Comparison of ENCODE assay signal across 8 mouse cellular contexts in genomic region chr7:29212199-29212765, GRCm38 (mm10). TPM values are rescaled to one million over a fixed set of nuclear protein-coding genes. Genes with fewer than 3 reads are reported as not detected.
A peak's percentile ranks its signal among the peaks of the same experiment; 100 is the strongest.
DNase-seq lines count a peak whose midpoint lies in the region; ATAC-seq lines count a peak whose summit lies in the region.

No protein-coding gene starts in this region.

- peak overlapping the region; percentile 60; the same call in 1 of the 2 replicates for H3K9ac ChIP-seq in kidney, embryonic 16.5 days (replicated peaks; ENCODE audit: low read length)

- no peak overlapping the region for H3K27ac ChIP-seq in heart, embryonic 10.5 days
- H3K27ac ChIP-seq in embryonic facial prominence, embryonic 10.5 days (replicated peaks), result peak overlapping the region; percentile 48; the same call in 1 of the 2 replicates
- peak overlapping the region; percentile 90; the same call in 1 of the 2 replicates for H3K27ac ChIP-seq in kidney, embryonic 16.5 days (ENCODE audit: low read length)

- H3K9me3 ChIP-seq in heart, embryonic 10.5 days, result peaks cover 10% of the 10 kb centered on the region; the same call in 1 of the 2 replicates
- peaks cover under 1% of the 10 kb centered on the region; the same call in 1 of the 2 replicates for H3K9me3 ChIP-seq in embryonic facial prominence, embryonic 10.5 days
- H3K9me3 ChIP-seq in kidney, embryonic 16.5 days (ENCODE audit: low read length), result peaks cover 19% of the 10 kb centered on the region

- H3K27me3 ChIP-seq in heart, embryonic 10.5 days (ENCODE audit: insufficient read depth, poor library complexity, severe bottlenecking), result peaks cover 21% of the 10 kb centered on the region
- peaks cover 26% of the 10 kb centered on the region for H3K27me3 ChIP-seq in embryonic facial prominence, embryonic 10.5 days (replicated peaks; ENCODE audit: low read depth, poor library complexity, severe bottlenecking)
- no peaks in the 10 kb centered on the region for H3K27me3 ChIP-seq in kidney, embryonic 16.5 days (ENCODE audit: insufficient read depth, low read length)

- H3K4me1 ChIP-seq in heart, embryonic 10.5 days, result peaks cover 14% of the 10 kb centered on the region
- H3K4me1 ChIP-seq in embryonic facial prominence, embryonic 10.5 days, result peaks cover 25% of the 10 kb centered on the region
- H3K4me1 ChIP-seq in kidney, embryonic 16.5 days (ENCODE audit: insufficient read depth, low read length), result peaks cover 14% of the 10 kb centered on the region; the same call in 1 of the 2 replicates

- H3K4me2 ChIP-seq in kidney, embryonic 16.5 days (replicated peaks; ENCODE audit: low read depth, low read length), result peak overlapping the region; percentile 62

- H3K36me3 ChIP-seq in heart, embryonic 10.5 days, result peaks cover 4% of the 10 kb centered on the region; the same call in 1 of the 2 replicates
- no peaks in the 10 kb centered on the region for H3K36me3 ChIP-seq in embryonic facial prominence, embryonic 10.5 days (replicated peaks)
- no peaks in the 10 kb centered on the region for H3K36me3 ChIP-seq in kidney, embryonic 16.5 days (ENCODE audit: insufficient read depth, low read length)

- intact Hi-C loops in left cerebral cortex, postnatal 4 days (cut with DNase I), result no loop called here

- no peak for ATAC-seq in kidney, embryonic 16.5 days (ENCODE audit: low FRiP score, low TSS enrichment)
- ATAC-seq in megakaryocyte, adult 5-6 weeks (ENCODE audit: poor library complexity, severe bottlenecking), result peak; percentile 49

- no peak for DNase-seq in heart, embryonic 10.5 days (ENCODE audit: low spot score)
- no peak for DNase-seq in heart, adult 9 months (ENCODE audit: low spot score in 2 of 2)
- peak; percentile 43 for DNase-seq in embryonic facial prominence, embryonic 10.5 days (ENCODE audit: low spot score)
- no peak for DNase-seq in left cerebral cortex, adult 11 months (ENCODE audit: low spot score)
- DNase-seq in left cerebral cortex, postnatal 4 days, result no peak
- DNase-seq in adrenal gland, adult 8-10 months, result no peak

- WGBS in heart, embryonic 10.5 days, result 13% methylated on average over 26 of the region's 26 CpGs
- 13% methylated on average over 26 of the region's 26 CpGs for WGBS in embryonic facial prominence, embryonic 10.5 days
- WGBS in kidney, embryonic 16.5 days, result 18% methylated on average over 26 of the region's 26 CpGs

- peak overlapping the region; percentile 60 for H3K4me3 ChIP-seq in heart, embryonic 10.5 days
- H3K4me3 ChIP-seq in embryonic facial prominence, embryonic 10.5 days, result peak overlapping the region; percentile 54
- H3K4me3 ChIP-seq in kidney, embryonic 16.5 days (ENCODE audit: low read length), result peak overlapping the region; percentile 51

RNA-seq across cellular contexts. Expression of gene Catsperg1, which starts 1.6 kb away (rescaled TPM):
- polyA plus RNA-seq in heart, embryonic 10.5 days (2016; fragmentation: Nextera tagmentation; extraction: Ambion mirVana), result 0.14 and 0.59 TPM in 2 replicates
- 0.10 and 0.24 TPM in 2 replicates for polyA plus RNA-seq in embryonic facial prominence, embryonic 10.5 days (2016; fragmentation: Nextera tagmentation; extraction: Ambion mirVana)
- polyA plus RNA-seq in kidney, embryonic 16.5 days (2015; fragmentation: Nextera tagmentation; extraction: Ambion mirVana), result 0.63 and 1.2 TPM in 2 replicates
- total RNA-seq in megakaryocyte, adult 5-6 weeks (2015), result 1.4 and 3.8 TPM in 2 replicates
- 1.2 and 7.5 TPM in 2 replicates for total RNA-seq in megakaryocyte, adult 5-6 weeks (2017)
- 1 to 10 TPM; 6.0 to 6.2 TPM for total RNA-seq in left cerebral cortex, postnatal 4 days (2021)
- 1 to 10 TPM in 1 of 4 experiments, under 1 TPM in 3; 0.73 to 1.6 (median 0.82) TPM for total RNA-seq in adrenal gland, adult 8-10 months (2022)

RNA-seq across cellular contexts. Expression of gene Kcnk6, which starts 20.0 kb away (rescaled TPM):
- polyA plus RNA-seq in heart, embryonic 10.5 days (2016; fragmentation: Nextera tagmentation; extraction: Ambion mirVana), result 1.7 and 2.4 TPM in 2 replicates
- polyA plus RNA-seq in embryonic facial prominence, embryonic 10.5 days (2016; fragmentation: Nextera tagmentation; extraction: Ambion mirVana), result 0.74 and 1.1 TPM in 2 replicates
- polyA plus RNA-seq in kidney, embryonic 16.5 days (2015; fragmentation: Nextera tagmentation; extraction: Ambion mirVana), result 1.5 and 1.7 TPM in 2 replicates
- 9.2 and 10.1 TPM in 2 replicates for total RNA-seq in megakaryocyte, adult 5-6 weeks (2015)
- 14.5 and 14.6 TPM in 2 replicates for total RNA-seq in megakaryocyte, adult 5-6 weeks (2017)
- 1 to 10 TPM; 1.1 TPM for total RNA-seq in left cerebral cortex, postnatal 4 days (2021)
- 1 to 10 TPM; 1.2 to 2.6 (median 1.8) TPM for total RNA-seq in adrenal gland, adult 8-10 months (2022)

RNA-seq across cellular contexts. Expression of gene Yif1b, which starts 25.8 kb away (rescaled TPM):
- 126 and 131 TPM in 2 replicates for polyA plus RNA-seq in heart, embryonic 10.5 days (2016; fragmentation: Nextera tagmentation; extraction: Ambion mirVana)
- polyA plus RNA-seq in embryonic facial prominence, embryonic 10.5 days (2016; fragmentation: Nextera tagmentation; extraction: Ambion mirVana), result 100 and 102 TPM in 2 replicates
- 134 and 143 TPM in 2 replicates for polyA plus RNA-seq in kidney, embryonic 16.5 days (2015; fragmentation: Nextera tagmentation; extraction: Ambion mirVana)
- total RNA-seq in megakaryocyte, adult 5-6 weeks (2015), result 36.2 and 38.0 TPM in 2 replicates
- 19.1 and 21.8 TPM in 2 replicates for total RNA-seq in megakaryocyte, adult 5-6 weeks (2017)
- total RNA-seq in left cerebral cortex, postnatal 4 days (2021), result 10 to 100 TPM; 35.9 to 38.1 TPM
- 10 to 100 TPM; 42.7 to 50.6 (median 44.6) TPM for total RNA-seq in adrenal gland, adult 8-10 months (2022)

RNA-seq across cellular contexts. Expression of gene Psmd8, which starts 31.8 kb away (rescaled TPM):
- polyA plus RNA-seq in heart, embryonic 10.5 days (2016; fragmentation: Nextera tagmentation; extraction: Ambion mirVana), result 244 and 267 TPM in 2 replicates
- polyA plus RNA-seq in embryonic facial prominence, embryonic 10.5 days (2016; fragmentation: Nextera tagmentation; extraction: Ambion mirVana), result 303 and 307 TPM in 2 replicates
- polyA plus RNA-seq in kidney, embryonic 16.5 days (2015; fragmentation: Nextera tagmentation; extraction: Ambion mirVana), result 270 and 282 TPM in 2 replicates
- 204 and 215 TPM in 2 replicates for total RNA-seq in megakaryocyte, adult 5-6 weeks (2015)
- 191 and 207 TPM in 2 replicates for total RNA-seq in megakaryocyte, adult 5-6 weeks (2017)
- total RNA-seq in left cerebral cortex, postnatal 4 days (2021), result 100 to 1,000 TPM; 162 to 164 TPM
- 100 to 1,000 TPM; 167 to 191 (median 174) TPM for total RNA-seq in adrenal gland, adult 8-10 months (2022)

RNA-seq across cellular contexts. Expression of gene 2200002D01Rik, which starts 36.0 kb away (rescaled TPM):
- polyA plus RNA-seq in heart, embryonic 10.5 days (2016; fragmentation: Nextera tagmentation; extraction: Ambion mirVana), result 8.2 and 9.7 TPM in 2 replicates
- polyA plus RNA-seq in embryonic facial prominence, embryonic 10.5 days (2016; fragmentation: Nextera tagmentation; extraction: Ambion mirVana), result 4.4 and 4.6 TPM in 2 replicates
- polyA plus RNA-seq in kidney, embryonic 16.5 days (2015; fragmentation: Nextera tagmentation; extraction: Ambion mirVana), result 7.5 and 8.5 TPM in 2 replicates
- total RNA-seq in megakaryocyte, adult 5-6 weeks (2015), result not detected in 2 replicates
- 0.37 and 2.4 TPM in 2 replicates for total RNA-seq in megakaryocyte, adult 5-6 weeks (2017)
- under 1 TPM in 1 of 2 experiments, not detected in 1; 0.80 TPM for total RNA-seq in left cerebral cortex, postnatal 4 days (2021)
- 1 to 10 TPM; 3.0 to 6.9 (median 3.7) TPM for total RNA-seq in adrenal gland, adult 8-10 months (2022)
